Mouse (Mus musculus) lung, adult 2 months (tissue): ENCODE measurements around the gene Slc25a15.

ENCODE experiments used
- CTCF ChIP-seq: fragments of 200-500 bp; IDR thresholded peaks from 2 replicates; pipeline ENCODE4 v1.5.1; 2011; ENCODE audit warnings: mild to moderate bottlenecking, low read length, control low read depth; ENCODE audit not compliant: insufficient read depth
- POLR2A ChIP-seq: fragments of 200-500 bp; IDR thresholded peaks from 2 replicates; pipeline ENCODE4 v1.6.1; 2011; ENCODE audit warnings: low read depth, mild to moderate bottlenecking, control low read depth, low read length, borderline replicate concordance; ENCODE audit errors: extremely low read depth

- TF ChIP-seq POLR2A = no peak
- TF ChIP-seq CTCF = no peak
Measured at GRCm38 (mm10) chr8:22359882-22360281, 38.5 kb downstream of the Slc25a15 start.
